19 mouse cellular contexts compared by ENCODE assay signal in genomic region chr2:134972376-134972775, GRCm38 (mm10).
"Had no signal": no experiment of that assay in that cellular context is flagged by ENCODE, and none has a peak within 500 bp of the region (broad histone marks: within the 10 kb centered on the region; RNA-seq: fewer than 3 reads in every experiment).

No protein-coding gene starts in this region.

- H3K36me3 ChIP-seq: limb, embryonic 15.5 days; liver, embryonic 12.5 days; liver, embryonic 15.5 days; midbrain, embryonic 12.5 days; midbrain, embryonic 15.5 days; neural tube, embryonic 12.5 days; neural tube, embryonic 15.5 days; stomach, embryonic 15.5 days had no signal

- H3K4me3 ChIP-seq: limb, embryonic 15.5 days; liver, embryonic 12.5 days; liver, embryonic 15.5 days; midbrain, embryonic 12.5 days; midbrain, embryonic 15.5 days; neural tube, embryonic 12.5 days; neural tube, embryonic 15.5 days; stomach, embryonic 15.5 days had no signal

- H3K9me3 ChIP-seq: limb, embryonic 15.5 days; liver, embryonic 12.5 days; liver, embryonic 15.5 days; midbrain, embryonic 12.5 days; midbrain, embryonic 15.5 days; neural tube, embryonic 12.5 days; neural tube, embryonic 15.5 days; stomach, embryonic 15.5 days had no signal

- H3K4me2 ChIP-seq: limb, embryonic 15.5 days; liver, embryonic 12.5 days; liver, embryonic 15.5 days; midbrain, embryonic 12.5 days; midbrain, embryonic 15.5 days; neural tube, embryonic 12.5 days; neural tube, embryonic 15.5 days; stomach, embryonic 15.5 days had no signal

- DNase-seq: kidney, adult 2 months; kidney, postnatal 10 days; kidney, postnatal 36 days; lung, adult 18-20 months; lung, postnatal 14 days; right cerebral cortex, adult 18-20 months; right cerebral cortex, postnatal 14 days; spleen, adult 18-20 months; thymus, postnatal 25 days had no signal

- H3K9ac ChIP-seq: limb, embryonic 15.5 days; liver, embryonic 12.5 days; liver, embryonic 15.5 days; midbrain, embryonic 12.5 days; midbrain, embryonic 15.5 days; neural tube, embryonic 12.5 days; neural tube, embryonic 15.5 days; stomach, embryonic 15.5 days had no signal

- ATAC-seq: intestine, embryonic 16.5 days; liver, embryonic 12.5 days; midbrain, embryonic 15.5 days had no signal

- H3K27ac ChIP-seq: limb, embryonic 15.5 days; liver, embryonic 12.5 days; liver, embryonic 15.5 days; macrophage; midbrain, embryonic 12.5 days; midbrain, embryonic 15.5 days; neural tube, embryonic 12.5 days; neural tube, embryonic 15.5 days; stomach, embryonic 15.5 days had no signal

- H3K4me1 ChIP-seq: liver, embryonic 12.5 days; liver, embryonic 15.5 days; neural tube, embryonic 12.5 days had no signal

- H3K27me3 ChIP-seq: limb, embryonic 15.5 days; liver, embryonic 12.5 days; liver, embryonic 15.5 days; midbrain, embryonic 12.5 days; midbrain, embryonic 15.5 days; neural tube, embryonic 12.5 days; neural tube, embryonic 15.5 days; stomach, embryonic 15.5 days had no signal
